Mouse (Mus musculus) E14TG2a.4 (cell line): Measurements from ENCODE around the gene Col6a6.
"Not testable (repeated sequence)": the region's sequence is repeated elsewhere in the genome, so short reads cannot be mapped to it uniquely, and the experiment has no call there.

Experiments used
- H3K27me3 ChIP-seq: 2 replicates; pipeline ENCODE4 v1.6.1; 2014; ENCODE audit warnings: low read length, control low read depth; ENCODE audit not compliant: insufficient read depth
- H3K36me3 ChIP-seq: 2 replicates; pipeline ENCODE4 v1.6.1; 2014; ENCODE audit warnings: low read length, control low read depth; ENCODE audit not compliant: insufficient read depth
- H3K4me1 ChIP-seq: replicated peaks from 2 replicates; pipeline ENCODE4 v1.6.1; 2014; ENCODE audit warnings: low read depth, low read length, control low read depth
- H3K4me3 ChIP-seq: replicated peaks from 2 replicates; pipeline ENCODE4 v1.5.1; 2014; ENCODE audit warnings: mild to moderate bottlenecking, low read length
- H3K9me3 ChIP-seq: 2 replicates; pipeline ENCODE4 v1.6.1; 2014; ENCODE audit warnings: low read length, control low read depth
- CTCF ChIP-seq: conservative IDR thresholded peaks from 2 replicates; pipeline ENCODE4 v1.5.1; 2014; ENCODE audit warnings: low read length
- NANOG ChIP-seq: IDR thresholded peaks from 2 replicates; pipeline ENCODE4 v1.6.1; 2014; ENCODE audit warnings: borderline replicate concordance, low read length, mixed read lengths
- POU5F1 ChIP-seq: IDR thresholded peaks from 2 replicates; pipeline ENCODE4 v1.6.1; 2014; ENCODE audit warnings: low read length, borderline replicate concordance

The Col6a6 gene

GRCm38 (mm10) chr9:105827791-105828385, at the start of gene Col6a6:
Gene Col6a6 (minus strand): TSS chr9:105828160.
- Histone ChIP-seq H3K9me3 (no peaks in the 10 kb centered on the region), H3K36me3 (no peaks in the 10 kb centered on the region)
- TF ChIP-seq POU5F1 (no peak), CTCF (no peak), NANOG (no peak)

GRCm38 (mm10) chr9:105876124-105876523, 48.2 kb upstream of the Col6a6 start:
- no peaks in the 10 kb centered on the region for H3K27me3 ChIP-seq
- H3K36me3 ChIP-seq = no peaks in the 10 kb centered on the region
- peaks cover 38% of the 10 kb centered on the region for H3K4me1 ChIP-seq
- no peak for TF ChIP-seq NANOG
- no peak for TF ChIP-seq CTCF
- TF ChIP-seq POU5F1 = no peak
- H3K4me3 ChIP-seq = no peak overlapping the region
- H3K9me3 ChIP-seq = no peaks in the 10 kb centered on the region

More at GRCm38 (mm10) chr9:105827791-105828385, at the start of gene Col6a6:
- H3K4me3 ChIP-seq = peak within 1 kb of the TSS; percentile 64
- peaks cover 12% of the 10 kb centered on the region for H3K4me1 ChIP-seq
- H3K27me3 ChIP-seq = peaks cover 38% of the 10 kb centered on the region

GRCm38 (mm10) chr9:105871643-105872042, 43.7 kb upstream of the Col6a6 start:
- Histone ChIP-seq H3K4me3 (no peak overlapping the region), H3K36me3 (no peaks in the 10 kb centered on the region), H3K9me3 (no peaks in the 10 kb centered on the region), H3K27me3 (peaks cover 2% of the 10 kb centered on the region; the same call in 1 of the 2 replicates), H3K4me1 (peaks cover 7% of the 10 kb centered on the region; the same call in 1 of the 2 replicates)
- TF ChIP-seq NANOG = no peak
- no peak for TF ChIP-seq CTCF
- no peak for TF ChIP-seq POU5F1

GRCm38 (mm10) chr9:105857773-105858172, 29.8 kb upstream of the Col6a6 start:
- TF ChIP-seq CTCF = peak; percentile 59
- no peak for TF ChIP-seq POU5F1

GRCm38 (mm10) chr9:105852778-105853065, 24.8 kb upstream of the Col6a6 start:
- TF ChIP-seq POU5F1 (no peak), NANOG (no peak), CTCF (no peak)
- Histone ChIP-seq H3K9me3 (0 out of 2 replicates have a peak, but pooled peaks cover 13% of the 10 kb centered on the region), H3K36me3 (no peaks in the 10 kb centered on the region), H3K4me3 (no peak overlapping the region), H3K4me1 (no peaks in the 10 kb centered on the region), H3K27me3 (no peaks in the 10 kb centered on the region)

More at GRCm38 (mm10) chr9:105857773-105858172, 29.8 kb upstream of the Col6a6 start:
- Histone ChIP-seq H3K4me3 (no peak overlapping the region), H3K27me3 (no peaks in the 10 kb centered on the region), H3K36me3 (no peaks in the 10 kb centered on the region), H3K4me1 (peaks cover 9% of the 10 kb centered on the region), H3K9me3 (0 out of 2 replicates have a peak, but pooled peaks cover 8% of the 10 kb centered on the region)

GRCm38 (mm10) chr9:105852015-105852777, 24.2 kb upstream of the Col6a6 start:
- Histone ChIP-seq H3K27me3 (no peaks in the 10 kb centered on the region), H3K4me1 (no peaks in the 10 kb centered on the region), H3K4me3 (no peak overlapping the region), H3K36me3 (no peaks in the 10 kb centered on the region), H3K9me3 (0 out of 2 replicates have a peak, but pooled peaks cover 13% of the 10 kb centered on the region)
- TF ChIP-seq POU5F1 = no peak
- no peak for TF ChIP-seq NANOG
- TF ChIP-seq CTCF = no peak

- TF ChIP-seq POU5F1 (no peak), CTCF (no peak), NANOG (no peak)
- no peaks in the 10 kb centered on the region for H3K4me1 ChIP-seq
- no peak overlapping the region for H3K4me3 ChIP-seq
- no peaks in the 10 kb centered on the region for H3K27me3 ChIP-seq
- H3K9me3 ChIP-seq = peaks cover 22% of the 10 kb centered on the region
- H3K36me3 ChIP-seq = no peaks in the 10 kb centered on the region
Measured at GRCm38 (mm10) chr9:105851011-105851410, 23.1 kb upstream of the Col6a6 start.

GRCm38 (mm10) chr9:105848396-105848795, 20.4 kb upstream of the Col6a6 start:
- Histone ChIP-seq H3K4me3 (no peak overlapping the region), H3K27me3 (no peaks in the 10 kb centered on the region), H3K9me3 (peaks cover 19% of the 10 kb centered on the region), H3K4me1 (no peaks in the 10 kb centered on the region), H3K36me3 (no peaks in the 10 kb centered on the region)
- TF ChIP-seq NANOG = no peak
- no peak for TF ChIP-seq POU5F1
- no peak for TF ChIP-seq CTCF

- H3K4me3 ChIP-seq = no peak overlapping the region
- H3K4me1 ChIP-seq = no peaks in the 10 kb centered on the region
- H3K9me3 ChIP-seq = peaks cover 16% of the 10 kb centered on the region
- no peak for TF ChIP-seq NANOG
- TF ChIP-seq POU5F1 = no peak
- no peak for TF ChIP-seq CTCF
- no peaks in the 10 kb centered on the region for H3K36me3 ChIP-seq
- no peaks in the 10 kb centered on the region for H3K27me3 ChIP-seq
Measured at GRCm38 (mm10) chr9:105847261-105847660, 19.3 kb upstream of the Col6a6 start.

- not testable (repeated sequence) for H3K27me3 ChIP-seq, H3K4me1 ChIP-seq, H3K36me3 ChIP-seq, H3K4me3 ChIP-seq
- peaks cover 46% of the 10 kb centered on the region for H3K9me3 ChIP-seq
Measured at GRCm38 (mm10) chr9:105841386-105841785, 13.4 kb upstream of the Col6a6 start.
